Mouse (Mus musculus): ENCODE measurements around the gene Tgfbr1. TPM values are rescaled to one million over a fixed set of nuclear protein-coding genes. Genes with fewer than 3 reads are reported as not detected.

Gene Tgfbr1
- total and polyA plus RNA-seq, 3 experiments, result 4.3 to 4.5 TPM; not detected in 1

DNA sequence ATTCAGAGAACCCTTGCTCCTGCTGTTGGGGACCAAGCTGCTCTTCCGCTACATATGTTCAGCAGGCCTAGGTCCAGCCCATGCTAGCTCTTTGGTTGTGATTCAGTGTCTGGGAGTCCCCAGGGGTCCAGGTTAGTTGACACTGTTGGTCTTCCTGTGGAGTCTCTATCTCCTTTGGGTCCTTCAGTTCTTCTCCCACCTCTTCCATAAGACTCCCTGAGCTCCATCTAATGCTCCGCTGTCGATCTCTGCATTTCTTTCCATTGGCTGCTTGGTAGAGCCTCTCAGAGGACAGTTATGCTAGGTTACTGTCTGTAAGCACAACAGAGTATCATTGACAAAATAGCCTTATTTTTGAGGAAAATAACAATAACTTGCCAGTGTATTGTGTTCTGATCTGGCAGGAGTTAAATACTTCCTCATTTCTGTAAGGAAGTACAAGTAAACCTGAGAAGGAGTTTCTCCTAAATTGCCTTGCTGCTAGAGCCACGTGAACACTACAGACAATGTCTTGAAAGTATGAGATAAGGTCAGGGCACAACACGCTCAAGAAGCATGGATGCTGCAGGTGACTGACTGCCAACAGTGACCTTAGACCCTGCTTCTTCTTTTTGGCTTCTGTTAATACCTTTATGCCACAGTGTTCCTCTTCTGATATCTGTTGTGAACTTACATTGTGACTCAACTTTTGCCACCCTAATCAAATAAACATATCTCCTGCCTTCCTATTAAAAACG, 45.1 kb downstream of the Tgfbr1 start:
- Histone ChIP-seq H3K27ac (ENCODE audit: control insufficient read depth, low read depth, low read length) (peak overlapping the region; percentile 76), H3K9me3 (replicated peaks; ENCODE audit: insufficient read depth, low read length) (no peaks in the 10 kb centered on the region), H3K4me3 (ENCODE audit: control insufficient read depth in 1 of 2, insufficient read depth in 1 of 2, low read depth in 2 of 2, low read length in 2 of 2) (no peak overlapping the region), H3K4me1 (ENCODE audit: control insufficient read depth in 1 of 2, insufficient read depth in 2 of 2, low read length in 2 of 2) (peaks cover 22 to 30% of the 10 kb centered on the region in 2 experiments), H3K79me2 (ENCODE audit: control insufficient read depth, insufficient read depth, low read length, poor library complexity) (no peaks in the 10 kb centered on the region), H3K36me3 (ENCODE audit: control insufficient read depth in 1 of 2, insufficient read depth in 2 of 2, low read length in 2 of 2) (peaks cover 0 to 50% of the 10 kb centered on the region in 2 experiments), H3K27me3 (ENCODE audit: control insufficient read depth in 1 of 2, insufficient read depth in 2 of 2, low read length in 2 of 2) (no peaks in the 10 kb centered on the region), H3K9ac (ENCODE audit: control insufficient read depth, low read depth, low read length, poor library complexity, severe bottlenecking) (no peak overlapping the region)
- DNase-seq (ENCODE audit: low read depth, low spot score), result peak; percentile 89
- TF ChIP-seq ZMIZ1 (IDR thresholded peaks at IDR 0.05; ENCODE audit: low read depth, low read length) (no peak), JUND (IDR thresholded peaks at IDR 0.05; ENCODE audit: low read depth, low read length) (0 out of 2 replicates have a peak, but pooled peaks have one; percentile 48), GATA1 (IDR thresholded peaks at IDR 0.05; ENCODE audit: low read depth, low read length) (peak; percentile 72), RAD21 (IDR thresholded peaks at IDR 0.05; ENCODE audit: low read depth, low read length) (no peak), CTCF (IDR thresholded peaks at IDR 0.05 in 2 of 3, conservative IDR thresholded peaks at IDR 0.05 in 1 of 3; ENCODE audit: control insufficient read depth in 1 of 3, insufficient read depth in 1 of 3, low read depth in 2 of 3, low read length in 3 of 3, poor library complexity in 1 of 3, severe bottlenecking in 1 of 3) (no peak), HCFC1 (IDR thresholded peaks at IDR 0.05; ENCODE audit: low read depth, low read length) (no peak), RCOR1 (IDR thresholded peaks at IDR 0.05; ENCODE audit: low read depth, low read length) (peak; percentile 81), SIN3A (IDR thresholded peaks at IDR 0.05; ENCODE audit: low read length) (peak; percentile 81), POLR2AphosphoS2 (IDR thresholded peaks at IDR 0.05; ENCODE audit: low read length) (no peak), ZC3H11A (IDR thresholded peaks at IDR 0.05; ENCODE audit: low read depth, low read length) (no peak), ZKSCAN1 (IDR thresholded peaks at IDR 0.05; ENCODE audit: low read depth, low read length) (no peak), MXI1 (IDR thresholded peaks at IDR 0.05; ENCODE audit: low read depth, low read length) (peak; percentile 93), CHD1 (IDR thresholded peaks at IDR 0.05; ENCODE audit: low read depth, low read length) (0 out of 2 replicates have a peak, but pooled peaks have one; percentile 51), TCF12 (IDR thresholded peaks at IDR 0.05; ENCODE audit: low read depth, low read length) (peak; percentile 66), TBP (IDR thresholded peaks at IDR 0.05; ENCODE audit: low read depth, low read length) (peak; percentile 58; the same call in 1 of the 2 replicates), NRF1 (IDR thresholded peaks at IDR 0.05; ENCODE audit: insufficient read depth, low read depth, low read length, poor library complexity, severe bottlenecking) (no peak; the same call in 1 of the 2 replicates), USF1 (IDR thresholded peaks at IDR 0.05; ENCODE audit: low read depth, low read length) (peak; percentile 91), KAT2A (conservative IDR thresholded peaks at IDR 0.05; ENCODE audit: low read depth, low read length) (0 out of 2 replicates have a peak, but pooled peaks have one; percentile 14), TAL1 (IDR thresholded peaks at IDR 0.05; ENCODE audit: low read length) (peak; percentile 70), GABPA (IDR thresholded peaks at IDR 0.05; ENCODE audit: low read depth, low read length) (no peak), BHLHE40 (IDR thresholded peaks at IDR 0.05; ENCODE audit: borderline replicate concordance, low read depth, low read length) (peak; percentile 94), E2F4 (IDR thresholded peaks at IDR 0.05; ENCODE audit: borderline replicate concordance, low read depth, low read length) (no peak), MAZ (IDR thresholded peaks at IDR 0.05; ENCODE audit: low read depth, low read length) (no peak), MYC (IDR thresholded peaks at IDR 0.05; ENCODE audit: low read depth, low read length) (peak; percentile 98), MAX (IDR thresholded peaks at IDR 0.05; ENCODE audit: low read length) (peak; percentile 91), POLR2AphosphoS5 (IDR thresholded peaks at IDR 0.05; ENCODE audit: borderline replicate concordance, low read depth, low read length) (no peak), UBTF (IDR thresholded peaks at IDR 0.05; ENCODE audit: borderline replicate concordance, insufficient read depth, low read depth, low read length) (no peak), SMC3 (IDR thresholded peaks at IDR 0.05; ENCODE audit: low read depth, low read length) (0 out of 2 replicates have a peak, but pooled peaks have one; percentile 15), ZNF384 (IDR thresholded peaks at IDR 0.05; ENCODE audit: low read depth, low read length) (no peak), ELF1 (IDR thresholded peaks at IDR 0.05; ENCODE audit: low read depth, low read length) (no peak), MEF2A (IDR thresholded peaks at IDR 0.05; ENCODE audit: extremely low read depth, insufficient replicate concordance, low read depth, low read length, poor library complexity, severe bottlenecking) (no peak), POLR2A (IDR thresholded peaks at IDR 0.05; ENCODE audit: control insufficient read depth in 1 of 2, insufficient read depth in 1 of 2, low read depth in 1 of 2, low read length in 2 of 2, poor library complexity in 1 of 2) (no peak), MYB (IDR thresholded peaks at IDR 0.05; ENCODE audit: low read depth, low read length) (peak; percentile 38; the same call in 1 of the 2 replicates), ETS1 (IDR thresholded peaks at IDR 0.05; ENCODE audit: low read depth, low read length) (peak; percentile 87), NELFE (IDR thresholded peaks at IDR 0.05; ENCODE audit: low read depth, low read length) (no peak), CHD2 (IDR thresholded peaks at IDR 0.05; ENCODE audit: low read length) (peak; percentile 26; the same call in 1 of the 2 replicates)

All from MEL (cell line).